Comparison of ENCODE assay signal across 10 mouse cellular contexts in genomic region chr2:28294509-28294908, GRCm38 (mm10).
DNase-seq lines count a peak whose midpoint lies in the region; ATAC-seq lines count a peak whose summit lies in the region.
"Had no signal": no experiment of that assay in that cellular context is flagged by ENCODE, and none has a peak within 500 bp of the region (broad histone marks: within the 10 kb centered on the region; RNA-seq: fewer than 3 reads in every experiment).

No protein-coding gene starts in this region.

- H3K36me3 ChIP-seq in heart, embryonic 11.5 days (ENCODE audit: control insufficient read depth, insufficient read depth, low read length): no peaks in the 10 kb centered on the region
- H3K36me3 ChIP-seq in midbrain, embryonic 14.5 days (ENCODE audit: control insufficient read depth, insufficient read depth, low read length): no peaks in the 10 kb centered on the region
- H3K36me3 ChIP-seq in forebrain, embryonic 12.5 days (replicated peaks): no peaks in the 10 kb centered on the region

- no peak overlapping the region for H3K4me2 ChIP-seq in heart, embryonic 11.5 days
- H3K4me2 ChIP-seq in midbrain, embryonic 14.5 days (ENCODE audit: low read length): no peak overlapping the region
- no peak overlapping the region for H3K4me2 ChIP-seq in forebrain, embryonic 12.5 days

- no peaks in the 10 kb centered on the region for H3K9me3 ChIP-seq in heart, embryonic 11.5 days (replicated peaks; ENCODE audit: control insufficient read depth, low read length)
- H3K9me3 ChIP-seq in midbrain, embryonic 14.5 days (ENCODE audit: control insufficient read depth, low read length): no peaks in the 10 kb centered on the region
- H3K9me3 ChIP-seq in forebrain, embryonic 12.5 days: no peaks in the 10 kb centered on the region

- H3K27ac ChIP-seq in heart, embryonic 11.5 days (ENCODE audit: low read depth, low read length): no peak overlapping the region
- H3K27ac ChIP-seq in midbrain, embryonic 14.5 days (replicated peaks; ENCODE audit: low read depth, low read length): no peak overlapping the region
- no peak overlapping the region for H3K27ac ChIP-seq in forebrain, embryonic 12.5 days

- no peak overlapping the region for H3K9ac ChIP-seq in heart, embryonic 11.5 days (ENCODE audit: low read depth, low read length)
- H3K9ac ChIP-seq in midbrain, embryonic 14.5 days (replicated peaks; ENCODE audit: low read length): no peak overlapping the region
- H3K9ac ChIP-seq in forebrain, embryonic 12.5 days: no peak overlapping the region

- no peak for ATAC-seq in heart, embryonic 11.5 days (replicated peaks; ENCODE audit: insufficient number of reproducible peaks, low FRiP score, low TSS enrichment)
- ATAC-seq in midbrain, embryonic 14.5 days (ENCODE audit: low FRiP score, low TSS enrichment): no peak
- no peak for ATAC-seq in forebrain, embryonic 12.5 days (ENCODE audit: low FRiP score)

- 0 out of 2 replicates have a peak, but pooled peaks cover 2% of the 10 kb centered on the region for H3K27me3 ChIP-seq in heart, embryonic 11.5 days (ENCODE audit: control insufficient read depth, insufficient read depth, low read length)
- H3K27me3 ChIP-seq in midbrain, embryonic 14.5 days (ENCODE audit: control insufficient read depth, insufficient read depth, low read length): no peaks in the 10 kb centered on the region
- H3K27me3 ChIP-seq in forebrain, embryonic 12.5 days: peaks cover 55% of the 10 kb centered on the region

- no peak overlapping the region for H3K4me3 ChIP-seq in heart, embryonic 11.5 days (ENCODE audit: low read depth, low read length)
- H3K4me3 ChIP-seq in midbrain, embryonic 14.5 days (replicated peaks; ENCODE audit: low read depth, low read length): no peak overlapping the region
- no peak overlapping the region for H3K4me3 ChIP-seq in forebrain, embryonic 12.5 days (replicated peaks)

- intact Hi-C loops in heart, postnatal 14 days (cut with DNase I): no loop called here
- intact Hi-C loops in heart, postnatal 36 days (cut with DNase I): no loop called here

- peak; percentile 25 to 43 for DNase-seq in heart, postnatal 14 days
- DNase-seq in adrenal gland, postnatal 36 days: peak; percentile 30 to 41
- DNase-seq in kidney, adult 18-20 months: peak; percentile 20
- peak; percentile 43 for DNase-seq in midbrain, embryonic 14.5 days
- no peak for DNase-seq in T-cell, adult 2 months (ENCODE audit: low spot score)
- no peak for DNase-seq in heart, postnatal 36 days
- DNase-seq: cerebellum, postnatal 25 days; liver had no signal

- no peaks in the 10 kb centered on the region for H3K4me1 ChIP-seq in heart, embryonic 11.5 days (ENCODE audit: control insufficient read depth, insufficient read depth, low read length)
- peaks cover 37% of the 10 kb centered on the region for H3K4me1 ChIP-seq in midbrain, embryonic 14.5 days (ENCODE audit: control insufficient read depth, insufficient read depth, low read length)
- H3K4me1 ChIP-seq in forebrain, embryonic 12.5 days: peaks cover 29% of the 10 kb centered on the region

- WGBS in heart, embryonic 11.5 days (ENCODE audit: insufficient replicate concordance): 45% methylated on average over 7 of the region's 7 CpGs
- WGBS in midbrain, embryonic 14.5 days: 35% methylated on average over 7 of the region's 7 CpGs
- WGBS in forebrain, embryonic 12.5 days: 59% methylated on average over 7 of the region's 7 CpGs

Comparison
In these comparisons a context has a peak if more than half of its experiments do, and no peak if none do; other contexts are left out.
1. DNase-seq: peak in heart, postnatal 14 days (2 of 2), adrenal gland, postnatal 36 days (2 of 2), kidney, adult 18-20 months (single experiment) and midbrain, embryonic 14.5 days (single experiment); none in T-cell, adult 2 months (single experiment) and heart, postnatal 36 days (0 of 2).